Mouse (Mus musculus): ENCODE results near the gene Hist2h2aa2. TPM values are rescaled to one million over a fixed set of nuclear protein-coding genes. Genes with fewer than 3 reads are reported as not detected.
"Not testable (repeated sequence)": the region's sequence is repeated elsewhere in the genome, so short reads cannot be mapped to it uniquely, and the experiment has no call there.

Hist2h2aa2 gene
- 64.9 and 67.2 TPM in 2 replicates for polyA plus RNA-seq (2015; fragmentation: Nextera tagmentation; extraction: Ambion mirVana)

DNA sequence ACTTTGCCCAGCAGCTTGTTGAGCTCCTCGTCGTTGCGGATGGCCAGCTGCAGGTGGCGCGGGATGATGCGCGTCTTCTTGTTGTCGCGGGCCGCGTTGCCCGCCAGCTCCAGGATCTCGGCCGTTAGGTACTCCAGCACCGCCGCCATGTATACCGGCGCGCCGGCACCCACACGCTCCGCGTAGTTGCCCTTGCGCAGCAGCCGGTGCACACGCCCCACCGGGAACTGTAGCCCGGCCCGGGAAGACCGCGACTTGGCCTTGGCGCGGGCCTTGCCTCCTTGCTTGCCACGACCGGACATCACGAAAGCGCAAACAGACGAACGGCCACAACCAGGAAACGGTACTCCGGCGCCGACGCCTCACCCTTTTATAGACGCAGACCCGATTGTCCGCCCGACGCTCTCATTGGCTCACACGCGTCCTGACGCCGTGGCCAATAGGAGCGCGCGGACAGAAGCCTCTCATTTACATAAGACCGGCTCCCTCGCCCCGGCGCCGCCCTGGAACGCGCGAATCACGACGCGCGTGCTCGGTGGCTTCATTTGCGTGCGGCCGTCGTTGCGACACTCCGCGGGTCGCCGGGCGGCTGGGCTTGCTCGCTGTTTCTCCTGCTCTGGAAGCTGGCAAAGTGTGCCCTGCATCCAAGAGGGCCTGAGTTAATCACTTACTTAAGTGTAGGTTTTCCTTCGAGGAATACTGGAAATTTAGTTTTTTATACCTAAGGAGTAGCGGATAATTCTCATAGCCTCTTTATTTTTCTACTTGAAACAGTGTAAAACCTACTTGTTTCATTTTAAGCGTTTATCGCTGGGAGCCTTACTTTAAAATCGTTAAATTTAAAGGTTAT is at the start of gene Hist2h2aa2:
TSS of gene Hist2h2aa2 (minus strand) at position 328 of the 850 bp plus-strand sequence.
- not testable (repeated sequence) for H3K36me3 ChIP-seq, H3K9me3 ChIP-seq, H3K27me3 ChIP-seq
- Histone ChIP-seq H3K27ac (peak within 1 kb of the TSS; percentile 80), H3K9ac (peak within 1 kb of the TSS; percentile 65), H3K4me1 (replicated peaks) (peaks cover 34% of the 10 kb centered on the region), H3K4me2 (peak within 1 kb of the TSS; percentile 49), H3K4me3 (peak within 1 kb of the TSS; percentile 37)
- ATAC-seq (ENCODE audit: low FRiP score), result peak; percentile 86
- 3% methylated on average over 38 of the region's 85 CpGs for WGBS

DNA sequence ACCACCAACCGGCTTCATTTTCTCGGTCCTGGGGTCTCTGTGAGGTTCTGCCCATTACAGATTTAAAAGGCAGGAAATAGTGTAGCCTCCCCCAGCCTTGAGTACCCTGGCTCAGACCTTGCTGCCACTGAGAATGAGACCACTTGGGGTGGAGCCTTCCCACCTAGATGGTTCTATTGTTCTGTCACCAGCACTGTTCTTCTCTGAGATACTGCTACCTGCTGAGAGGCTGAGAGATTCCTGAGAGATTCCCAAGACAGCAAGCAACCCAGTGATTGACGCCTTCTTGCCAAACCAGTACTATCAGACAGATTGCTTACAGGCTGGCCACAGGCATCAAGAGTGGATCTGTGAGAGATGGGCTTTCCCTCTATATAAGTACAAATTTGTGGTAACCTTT is 49.1 kb upstream of the Hist2h2aa2 start:
- WGBS, result 78% methylated on average over 3 of the region's 3 CpGs
- H3K9ac ChIP-seq, result no peak overlapping the region

DNA sequence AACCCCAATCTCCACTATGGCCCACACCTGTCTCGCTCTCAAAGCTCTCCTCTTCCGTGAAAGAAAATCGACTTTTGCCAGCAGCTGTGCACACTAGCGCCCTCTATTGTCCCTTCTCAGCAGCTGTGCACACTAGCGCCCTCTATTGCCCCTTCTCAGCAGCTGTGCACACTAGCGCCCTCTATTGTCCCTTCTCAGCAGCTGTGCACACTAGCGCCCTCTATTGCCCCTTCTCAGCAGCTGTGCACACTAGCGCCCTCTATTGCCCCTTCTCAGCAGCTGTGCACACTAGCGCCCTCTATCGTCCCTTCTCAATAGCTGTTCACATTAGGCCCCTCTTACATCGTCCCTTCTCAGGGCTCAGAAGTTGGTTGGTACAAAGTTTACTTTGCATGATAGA is 47.3 kb upstream of the Hist2h2aa2 start:
- WGBS, result 89% methylated on average over 11 of the region's 11 CpGs

More for the DNA sequence above, 49.1 kb upstream of the Hist2h2aa2 start:
- Histone ChIP-seq H3K27me3 (peaks cover 20% of the 10 kb centered on the region), H3K4me2 (no peak overlapping the region), H3K4me1 (replicated peaks) (peaks cover 4% of the 10 kb centered on the region; the same call in 1 of the 2 replicates), H3K4me3 (no peak overlapping the region), H3K36me3 (no peaks in the 10 kb centered on the region), H3K9me3 (no peaks in the 10 kb centered on the region), H3K27ac (no peak overlapping the region)
- no peak for ATAC-seq (ENCODE audit: low FRiP score)

DNA sequence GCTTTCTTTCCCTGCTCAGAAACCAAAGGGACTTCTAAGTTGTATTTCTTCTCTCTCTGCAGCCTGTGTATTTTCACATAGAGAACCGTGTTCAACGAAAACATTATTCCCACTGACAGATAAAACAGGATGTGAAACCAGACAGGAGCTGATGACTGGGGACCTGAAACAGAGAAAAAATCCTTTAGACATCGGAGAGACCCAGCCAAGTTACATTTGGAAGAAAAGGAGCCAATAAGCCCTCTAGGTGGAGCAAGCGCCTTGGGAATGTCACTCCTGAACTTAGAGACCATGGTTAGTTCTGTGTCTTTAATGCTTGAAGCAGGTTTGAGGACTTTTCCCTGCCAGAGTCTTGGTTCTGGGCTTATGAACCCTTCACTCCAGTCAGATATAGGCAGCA is 44.4 kb upstream of the Hist2h2aa2 start:
- H3K27me3 ChIP-seq, result peaks cover 56% of the 10 kb centered on the region
- no peak overlapping the region for H3K27ac ChIP-seq
- H3K9ac ChIP-seq, result no peak overlapping the region
- H3K9me3 ChIP-seq, result no peaks in the 10 kb centered on the region
- H3K4me3 ChIP-seq, result no peak overlapping the region
- H3K36me3 ChIP-seq, result no peaks in the 10 kb centered on the region
- no peak overlapping the region for H3K4me2 ChIP-seq
- peaks cover 4% of the 10 kb centered on the region; the same call in 1 of the 2 replicates for H3K4me1 ChIP-seq (replicated peaks)
- 20% methylated on average over 4 of the region's 4 CpGs for WGBS
- ATAC-seq (ENCODE audit: low FRiP score), result no peak

More for the DNA sequence above, 47.3 kb upstream of the Hist2h2aa2 start:
- not testable (repeated sequence) for H3K4me2 ChIP-seq; H3K27ac ChIP-seq; ATAC-seq (ENCODE audit: low FRiP score); H3K36me3 ChIP-seq; H3K9me3 ChIP-seq; H3K4me1 ChIP-seq (replicated peaks); H3K4me3 ChIP-seq; H3K9ac ChIP-seq
- H3K27me3 ChIP-seq, result peaks cover 39% of the 10 kb centered on the region

DNA sequence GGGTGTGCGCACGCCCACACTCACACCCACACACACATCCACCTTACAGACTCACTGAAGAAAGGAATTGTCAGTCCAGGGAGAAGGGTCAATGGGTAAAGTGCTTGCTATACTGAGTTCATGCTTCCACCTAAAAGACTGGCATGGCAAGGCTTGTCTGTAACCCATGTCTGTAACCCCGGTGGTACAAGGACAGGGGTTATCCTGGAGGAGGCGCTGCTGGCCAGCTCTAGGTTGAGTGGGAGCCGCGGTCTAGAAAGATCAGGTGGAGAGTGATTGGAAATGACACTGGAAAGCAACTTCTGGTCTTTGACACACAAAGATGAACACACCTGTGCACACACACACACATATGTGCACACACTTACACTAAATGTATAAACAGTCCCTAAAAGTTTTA is 40.6 kb upstream of the Hist2h2aa2 start:
- Histone ChIP-seq H3K27me3 (peaks cover 44% of the 10 kb centered on the region), H3K4me2 (no peak overlapping the region), H3K36me3 (no peaks in the 10 kb centered on the region), H3K4me3 (no peak overlapping the region), H3K9ac (no peak overlapping the region), H3K4me1 (replicated peaks) (peaks cover 11% of the 10 kb centered on the region), H3K27ac (no peak overlapping the region), H3K9me3 (no peaks in the 10 kb centered on the region)
- 60% methylated on average over 6 of the region's 6 CpGs for WGBS
- no peak for ATAC-seq (ENCODE audit: low FRiP score)

DNA sequence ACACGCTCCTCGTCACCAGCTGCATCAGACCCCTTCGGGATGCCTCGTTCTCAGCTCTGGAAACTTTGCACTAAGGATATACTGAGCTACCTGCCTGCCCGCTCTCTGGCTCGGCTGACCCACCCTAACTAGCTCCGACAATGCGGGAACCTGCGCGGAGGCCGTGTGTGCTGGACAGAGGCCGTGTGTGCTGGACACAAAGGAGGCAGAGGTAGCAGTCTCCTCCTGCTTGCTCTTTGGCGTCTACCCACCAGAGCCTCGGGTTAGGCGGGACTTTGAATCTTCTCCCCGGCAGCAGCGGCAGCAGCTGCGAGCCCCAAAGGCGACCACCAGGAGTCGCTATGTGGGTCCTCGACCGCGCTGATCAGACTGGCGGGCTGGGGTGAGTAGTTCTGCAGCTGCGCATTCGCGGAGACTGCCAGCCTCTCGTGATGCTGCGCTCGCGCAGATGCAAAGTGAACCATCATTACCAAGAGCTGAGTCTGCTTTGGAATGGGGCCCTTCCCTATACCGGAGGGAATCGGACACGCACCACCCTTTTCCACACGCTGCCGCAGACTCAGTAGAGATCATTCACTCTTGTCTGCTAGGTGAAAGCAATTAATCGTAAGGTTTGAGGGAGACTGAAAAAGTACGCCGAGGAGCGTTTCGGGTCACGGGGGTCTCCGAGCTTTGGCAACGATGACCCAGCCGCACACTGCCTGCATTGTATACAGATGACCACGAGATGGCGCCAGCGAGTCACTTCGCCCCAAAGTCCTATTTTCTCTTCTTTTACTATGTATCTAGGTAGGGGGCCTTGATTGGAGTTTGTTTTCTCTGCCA is 37.9 kb upstream of the Hist2h2aa2 start:
- Histone ChIP-seq H3K4me3 (peak overlapping the region; percentile 51), H3K27ac (peak overlapping the region; percentile 92), H3K36me3 (no peaks in the 10 kb centered on the region), H3K9me3 (no peaks in the 10 kb centered on the region), H3K4me1 (replicated peaks) (peaks cover 11% of the 10 kb centered on the region), H3K9ac (peak overlapping the region; percentile 68), H3K27me3 (peaks cover 24% of the 10 kb centered on the region), H3K4me2 (peak overlapping the region; percentile 77)
- ATAC-seq (ENCODE audit: low FRiP score), result peak; percentile 97
- under 1% methylated on average over 49 of the region's 49 CpGs for WGBS

DNA sequence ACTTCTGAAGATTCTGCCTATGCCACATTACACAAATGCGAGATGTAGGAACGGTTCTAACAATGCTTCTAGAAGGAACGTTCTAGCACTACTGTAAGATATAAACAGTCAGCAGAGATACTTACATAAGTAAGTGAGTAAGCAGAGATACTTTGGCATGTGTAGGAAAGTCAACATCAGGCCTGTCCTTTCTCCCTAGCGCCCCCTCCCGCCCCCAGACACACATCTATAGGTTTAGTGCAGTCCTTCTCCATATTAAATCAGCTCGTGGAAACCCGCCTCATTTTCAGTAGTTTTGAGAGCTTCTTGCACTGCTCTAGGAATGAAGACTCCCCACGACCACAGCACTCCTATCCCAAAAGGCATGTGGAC is 37.3 kb upstream of the Hist2h2aa2 start:
- H3K27me3 ChIP-seq, result peaks cover 18% of the 10 kb centered on the region
- peak; percentile 13 for ATAC-seq (ENCODE audit: low FRiP score)
- WGBS, result 19% methylated on average over 8 of the region's 8 CpGs
- peak overlapping the region; percentile 92 for H3K27ac ChIP-seq
- H3K9me3 ChIP-seq, result no peaks in the 10 kb centered on the region
- peak overlapping the region; percentile 77 for H3K4me2 ChIP-seq
- H3K36me3 ChIP-seq, result no peaks in the 10 kb centered on the region
- H3K9ac ChIP-seq, result peak overlapping the region; percentile 68
- H3K4me3 ChIP-seq, result peak overlapping the region; percentile 51
- peaks cover 11% of the 10 kb centered on the region for H3K4me1 ChIP-seq (replicated peaks)

DNA sequence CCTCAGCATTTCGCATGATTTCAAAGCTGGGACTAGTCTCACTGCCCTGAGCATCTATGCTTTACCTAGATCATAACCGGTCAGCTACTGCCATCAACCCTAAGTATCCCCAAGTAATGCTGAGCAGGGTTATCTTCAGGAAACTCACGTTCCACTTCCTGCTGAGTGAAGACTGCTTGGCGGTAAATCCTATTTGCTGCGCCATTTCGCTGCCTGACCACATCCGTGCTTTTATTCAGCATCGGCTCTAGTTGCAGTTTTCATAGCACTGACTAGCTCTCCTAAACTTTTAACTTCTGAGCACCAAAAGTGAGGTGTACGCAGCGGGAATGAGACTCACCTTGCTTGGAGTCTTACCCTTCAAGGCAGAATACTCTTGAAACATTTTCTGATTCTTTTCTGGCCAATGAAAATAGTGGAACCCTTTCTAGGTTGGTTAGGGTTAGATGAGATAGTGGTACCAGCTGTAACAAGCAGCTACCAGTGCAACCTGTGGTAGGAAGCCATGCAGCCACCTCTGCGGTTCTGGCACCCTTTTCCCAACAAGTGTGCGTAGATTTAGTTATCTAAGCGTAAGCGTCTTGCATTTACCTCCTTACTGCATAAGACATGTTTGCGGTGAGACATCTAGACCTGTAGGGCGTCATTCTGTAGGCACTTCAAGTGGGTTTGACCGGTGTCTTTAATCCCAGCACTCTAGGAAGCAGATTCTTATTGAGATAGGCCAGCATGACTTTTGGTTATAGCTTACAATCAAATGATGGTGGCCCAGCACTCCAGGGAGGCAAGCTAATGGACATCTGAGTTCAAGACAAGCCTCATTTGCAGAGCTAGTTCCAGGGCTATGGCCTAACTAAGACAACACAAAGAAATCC is 33.8 kb upstream of the Hist2h2aa2 start:
- Histone ChIP-seq H3K27ac (no peak overlapping the region), H3K4me1 (replicated peaks) (peaks cover 17% of the 10 kb centered on the region), H3K4me3 (no peak overlapping the region), H3K9ac (no peak overlapping the region), H3K27me3 (no peaks in the 10 kb centered on the region), H3K4me2 (no peak overlapping the region), H3K36me3 (no peaks in the 10 kb centered on the region), H3K9me3 (no peaks in the 10 kb centered on the region)
- WGBS, result 91% methylated on average over 17 of the region's 17 CpGs
- ATAC-seq (ENCODE audit: low FRiP score), result no peak

DNA sequence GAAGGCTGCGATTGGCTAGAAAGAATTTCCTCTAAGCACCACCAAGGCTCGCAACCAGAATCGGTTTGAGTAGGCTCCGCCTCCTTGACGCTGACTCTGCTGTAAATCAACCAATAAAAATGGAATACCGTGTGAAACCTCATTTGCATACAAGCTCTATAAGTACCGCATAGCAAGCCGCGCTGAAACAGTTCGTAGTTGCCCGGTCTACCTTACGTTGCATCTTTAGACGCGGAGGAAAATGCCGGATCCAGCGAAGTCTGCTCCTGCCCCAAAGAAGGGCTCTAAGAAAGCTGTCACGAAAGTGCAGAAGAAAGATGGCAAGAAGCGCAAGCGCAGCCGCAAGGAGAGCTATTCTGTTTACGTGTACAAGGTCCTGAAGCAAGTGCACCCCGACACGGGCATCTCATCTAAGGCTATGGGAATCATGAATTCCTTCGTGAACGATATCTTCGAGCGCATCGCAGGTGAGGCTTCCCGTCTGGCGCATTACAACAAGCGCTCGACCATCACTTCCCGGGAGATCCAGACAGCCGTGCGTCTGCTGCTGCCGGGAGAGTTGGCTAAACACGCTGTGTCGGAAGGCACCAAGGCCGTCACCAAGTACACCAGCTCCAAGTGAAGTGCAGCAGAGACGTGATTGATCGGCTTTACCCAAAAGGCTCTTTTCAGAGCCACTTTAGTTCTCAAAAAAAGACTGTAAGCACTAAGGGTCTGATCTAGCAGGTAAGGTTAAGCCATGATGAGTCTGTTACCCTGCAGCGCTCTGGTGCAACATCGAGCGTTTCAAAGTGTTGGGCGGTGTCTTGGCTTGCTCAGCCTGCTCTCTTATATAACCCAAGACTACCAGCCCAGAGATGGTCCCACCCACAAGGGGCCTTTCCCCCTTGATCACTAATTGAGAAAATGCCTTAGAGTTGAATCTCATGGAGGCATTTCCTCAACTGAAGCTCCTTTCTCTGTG is 29.7 kb upstream of the Hist2h2aa2 start, which contains the start of gene Hist2h2bb:
TSS of gene Hist2h2bb (plus strand) at position 242 of the 964 bp plus-strand sequence.
- Histone ChIP-seq H3K36me3 (no peaks in the 10 kb centered on the region), H3K27ac (peak within 1 kb of the TSS; percentile 96), H3K9me3 (no peaks in the 10 kb centered on the region), H3K9ac (peak within 1 kb of the TSS; percentile 83), H3K27me3 (no peaks in the 10 kb centered on the region), H3K4me1 (replicated peaks) (peaks cover 15% of the 10 kb centered on the region), H3K4me3 (peak within 1 kb of the TSS; percentile 54), H3K4me2 (peak within 1 kb of the TSS; percentile 84)
- ATAC-seq (ENCODE audit: low FRiP score), result peak; percentile 97
- under 1% methylated on average over 45 of the region's 45 CpGs for WGBS

DNA sequence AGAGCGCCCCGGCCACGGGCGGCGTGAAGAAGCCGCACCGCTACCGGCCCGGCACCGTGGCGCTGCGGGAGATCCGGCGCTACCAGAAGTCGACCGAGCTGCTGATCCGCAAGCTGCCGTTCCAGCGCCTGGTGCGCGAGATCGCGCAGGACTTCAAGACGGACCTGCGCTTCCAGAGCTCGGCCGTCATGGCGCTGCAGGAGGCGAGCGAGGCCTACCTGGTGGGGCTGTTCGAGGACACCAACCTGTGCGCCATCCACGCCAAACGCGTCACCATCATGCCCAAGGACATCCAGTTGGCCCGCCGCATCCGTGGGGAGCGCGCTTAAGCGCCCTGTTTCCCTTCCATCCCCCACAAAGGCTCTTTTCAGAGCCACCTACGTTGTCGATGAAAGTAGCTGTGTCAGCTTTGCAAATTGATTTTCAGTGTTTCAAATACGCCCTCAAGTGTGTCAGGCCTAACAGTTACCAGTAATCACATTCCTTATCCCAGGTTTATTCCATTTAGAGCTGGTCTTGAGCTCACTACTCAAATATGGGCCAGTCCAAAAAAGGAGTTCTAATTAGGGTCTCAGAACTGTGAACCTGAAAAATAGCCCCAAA is 28.8 kb upstream of the Hist2h2aa2 start:
- not testable (repeated sequence) for H3K27me3 ChIP-seq, H3K36me3 ChIP-seq, H3K9me3 ChIP-seq
- Histone ChIP-seq H3K4me1 (replicated peaks) (peaks cover 23% of the 10 kb centered on the region), H3K9ac (peak overlapping the region; percentile 67), H3K4me3 (peak overlapping the region; percentile 54), H3K27ac (peak overlapping the region; percentile 96), H3K4me2 (peak overlapping the region; percentile 84)
- WGBS, result under 1% methylated on average over 13 of the region's 44 CpGs
- peak; percentile 55 for ATAC-seq (ENCODE audit: low FRiP score)
